In genomic region chr4:128724059-128724458, GRCm38 (mm10) we compare ENCODE assay signal across 11 mouse cellular contexts. TPM values are rescaled to one million over a fixed set of nuclear protein-coding genes. Genes with fewer than 3 reads are reported as not detected.
DNase-seq lines count a peak whose midpoint lies in the region; ATAC-seq lines count a peak whose summit lies in the region.
"Had no signal": no experiment of that assay in that cellular context is flagged by ENCODE, and none has a peak within 500 bp of the region (broad histone marks: within the 10 kb centered on the region; RNA-seq: fewer than 3 reads in every experiment).

No protein-coding gene starts in this region.

- no peak overlapping the region for H3K9ac ChIP-seq in forebrain, embryonic 11.5 days (ENCODE audit: low read length)
- no peak overlapping the region for H3K9ac ChIP-seq in forebrain, embryonic 15.5 days (replicated peaks)
- no peak overlapping the region for H3K9ac ChIP-seq in midbrain, embryonic 15.5 days
- no peak overlapping the region for H3K9ac ChIP-seq in liver, embryonic 12.5 days
- H3K9ac ChIP-seq: liver, postnatal 0 days had no signal

- no peak overlapping the region for H3K4me3 ChIP-seq in forebrain, embryonic 11.5 days (ENCODE audit: low read depth, low read length)
- no peak overlapping the region for H3K4me3 ChIP-seq in forebrain, embryonic 15.5 days
- H3K4me3 ChIP-seq in midbrain, embryonic 10.5 days, result 0 out of 2 replicates have a peak overlapping the region, but pooled peaks have one; percentile 1
- no peak overlapping the region for H3K4me3 ChIP-seq in midbrain, embryonic 15.5 days
- no peak overlapping the region for H3K4me3 ChIP-seq in liver, embryonic 12.5 days

- no peaks in the 10 kb centered on the region for H3K9me3 ChIP-seq in forebrain, embryonic 11.5 days (ENCODE audit: control insufficient read depth, low read length)
- H3K9me3 ChIP-seq in forebrain, embryonic 15.5 days, result no peaks in the 10 kb centered on the region
- no peaks in the 10 kb centered on the region for H3K9me3 ChIP-seq in midbrain, embryonic 10.5 days (replicated peaks)
- H3K9me3 ChIP-seq in midbrain, embryonic 15.5 days, result no peaks in the 10 kb centered on the region
- no peaks in the 10 kb centered on the region for H3K9me3 ChIP-seq in liver, embryonic 12.5 days (replicated peaks)

- no peaks in the 10 kb centered on the region for H3K36me3 ChIP-seq in forebrain, embryonic 11.5 days (ENCODE audit: control insufficient read depth, insufficient read depth, low read length)
- no peaks in the 10 kb centered on the region for H3K36me3 ChIP-seq in forebrain, embryonic 15.5 days
- H3K36me3 ChIP-seq in midbrain, embryonic 10.5 days, result peaks cover 4% of the 10 kb centered on the region; the same call in 1 of the 2 replicates
- no peaks in the 10 kb centered on the region for H3K36me3 ChIP-seq in midbrain, embryonic 15.5 days (replicated peaks)
- H3K36me3 ChIP-seq in liver, embryonic 12.5 days, result no peaks in the 10 kb centered on the region

- no peak overlapping the region for H3K27ac ChIP-seq in forebrain, embryonic 11.5 days (ENCODE audit: low read depth, low read length)
- no peak overlapping the region for H3K27ac ChIP-seq in forebrain, embryonic 15.5 days (replicated peaks)
- H3K27ac ChIP-seq in midbrain, embryonic 10.5 days (replicated peaks), result peak overlapping the region; percentile 75
- H3K27ac ChIP-seq in midbrain, embryonic 15.5 days, result no peak overlapping the region
- no peak overlapping the region for H3K27ac ChIP-seq in liver, embryonic 12.5 days

- peaks cover 34% of the 10 kb centered on the region for H3K4me1 ChIP-seq in forebrain, embryonic 11.5 days (replicated peaks; ENCODE audit: control insufficient read depth, insufficient read depth, low read length)
- H3K4me1 ChIP-seq in forebrain, embryonic 15.5 days, result peaks cover 58% of the 10 kb centered on the region
- peaks cover 89% of the 10 kb centered on the region for H3K4me1 ChIP-seq in midbrain, embryonic 10.5 days
- peaks cover 53% of the 10 kb centered on the region for H3K4me1 ChIP-seq in midbrain, embryonic 15.5 days
- peaks cover 35% of the 10 kb centered on the region for H3K4me1 ChIP-seq in liver, embryonic 12.5 days

- H3K4me2 ChIP-seq in forebrain, embryonic 11.5 days (ENCODE audit: low read depth, low read length, severe bottlenecking), result no peak overlapping the region
- no peak overlapping the region for H3K4me2 ChIP-seq in forebrain, embryonic 15.5 days (replicated peaks)
- no peak overlapping the region for H3K4me2 ChIP-seq in midbrain, embryonic 15.5 days
- no peak overlapping the region for H3K4me2 ChIP-seq in liver, embryonic 12.5 days

- peak; percentile 47 for DNase-seq in forebrain, embryonic 11.5 days (ENCODE audit: low spot score)
- DNase-seq in midbrain, embryonic 10.5 days (ENCODE audit: low spot score), result no peak
- peak; percentile 72 to 74 for DNase-seq in heart, adult 9 months (ENCODE audit: low spot score in 2 of 2)
- peak; percentile 44 for DNase-seq in lung, postnatal 14 days
- no peak for DNase-seq in adrenal gland, postnatal 4 days (ENCODE audit: low spot score in 2 of 2)
- DNase-seq: B cell, adult 2 months; liver, postnatal 0 days had no signal

- no peak for ATAC-seq in forebrain, embryonic 11.5 days (replicated peaks; ENCODE audit: low FRiP score)
- no peak for ATAC-seq in forebrain, embryonic 15.5 days (replicated peaks)
- ATAC-seq in midbrain, embryonic 15.5 days (replicated peaks), result no peak
- no peak for ATAC-seq in liver, embryonic 12.5 days
- ATAC-seq: liver, postnatal 0 days had no signal

- 75% methylated on average over 7 of the region's 7 CpGs for WGBS in forebrain, embryonic 11.5 days
- WGBS in forebrain, embryonic 15.5 days, result 66% methylated on average over 7 of the region's 7 CpGs
- 70% methylated on average over 7 of the region's 7 CpGs for WGBS in midbrain, embryonic 10.5 days
- 74% methylated on average over 7 of the region's 7 CpGs for WGBS in midbrain, embryonic 15.5 days
- 52% methylated on average over 7 of the region's 7 CpGs for WGBS in liver, embryonic 12.5 days (ENCODE audit: insufficient replicate concordance)

- no peaks in the 10 kb centered on the region for H3K27me3 ChIP-seq in forebrain, embryonic 11.5 days (ENCODE audit: control insufficient read depth, insufficient read depth, low read length)
- H3K27me3 ChIP-seq in forebrain, embryonic 15.5 days, result no peaks in the 10 kb centered on the region
- H3K27me3 ChIP-seq in midbrain, embryonic 10.5 days (ENCODE audit: low read depth, poor library complexity, severe bottlenecking), result peaks cover 49% of the 10 kb centered on the region
- no peaks in the 10 kb centered on the region for H3K27me3 ChIP-seq in midbrain, embryonic 15.5 days (replicated peaks)
- peaks cover 4% of the 10 kb centered on the region for H3K27me3 ChIP-seq in liver, embryonic 12.5 days (replicated peaks)

RNA-seq across cellular contexts. Expression of gene A3galt2, which starts 31.1 kb away (rescaled TPM):
- polyA plus RNA-seq in forebrain, embryonic 11.5 days (2014; fragmentation: Nextera tagmentation; extraction: Ambion mirVana), result 0.56 TPM in 2 replicates
- 0.45 and 0.61 TPM in 2 replicates for polyA plus RNA-seq in forebrain, embryonic 15.5 days (2015; fragmentation: Nextera tagmentation; extraction: Ambion mirVana)
- 0.10 and 0.24 TPM in 2 replicates for polyA plus RNA-seq in midbrain, embryonic 10.5 days (2016; fragmentation: Nextera tagmentation; extraction: Ambion mirVana)
- 0.28 and 0.34 TPM in 2 replicates for polyA plus RNA-seq in midbrain, embryonic 15.5 days (2015; fragmentation: Nextera tagmentation; extraction: Ambion mirVana)
- total RNA-seq in adrenal gland, postnatal 4 days (2021), result under 1 TPM; 0.34 to 0.70 TPM
- polyA plus RNA-seq in liver, embryonic 12.5 days (2016; fragmentation: Nextera tagmentation; extraction: Ambion mirVana), result 0.04 and 0.06 TPM in 2 replicates
- total RNA-seq: hematopoietic stem cell, adult 5-6 weeks had no signal
- polyA plus RNA-seq: liver, postnatal 0 days had no signal

Comparison
In these comparisons a context has a peak if more than half of its experiments do, and no peak if none do; other contexts are left out.
1. DNase-seq: peak in forebrain, embryonic 11.5 days (single experiment), heart, adult 9 months (2 of 2) and lung, postnatal 14 days (single experiment); none in midbrain, embryonic 10.5 days (single experiment) and adrenal gland, postnatal 4 days (0 of 2).